Mouse (Mus musculus): ENCODE data around the gene Gm20696. TPM values are rescaled to one million over a fixed set of nuclear protein-coding genes. Genes with fewer than 3 reads are reported as not detected.

The Gm20696 gene
- polyA plus RNA-seq, 1 experiment from 2014 or later, result 4.4 TPM

GRCm38 (mm10) chr6:99359765-99360499 lies 306.7 kb downstream of the Gm20696 start:
- WGBS, result 81% methylated on average over 6 of the region's 6 CpGs
- Histone ChIP-seq H3K4me1 (0 out of 2 replicates have a peak, but pooled peaks cover under 1% of the 10 kb centered on the region), H3K4me2 (replicated peaks) (no peak overlapping the region), H3K4me3 (no peak overlapping the region), H3K27ac (no peak overlapping the region), H3K9ac (no peak overlapping the region), H3K36me3 (no peaks in the 10 kb centered on the region), H3K9me3 (replicated peaks) (no peaks in the 10 kb centered on the region), H3K27me3 (no peaks in the 10 kb centered on the region)
- ATAC-seq (ENCODE audit: low FRiP score), result no peak

GRCm38 (mm10) chr6:99359036-99359698 lies 307.4 kb downstream of the Gm20696 start:
- Histone ChIP-seq H3K4me1 (no peaks in the 10 kb centered on the region), H3K9ac (no peak overlapping the region), H3K4me3 (no peak overlapping the region), H3K36me3 (no peaks in the 10 kb centered on the region), H3K27me3 (no peaks in the 10 kb centered on the region), H3K4me2 (replicated peaks) (no peak overlapping the region), H3K27ac (no peak overlapping the region), H3K9me3 (replicated peaks) (no peaks in the 10 kb centered on the region)
- ATAC-seq (ENCODE audit: low FRiP score), result no peak
- WGBS, result 90% methylated on average over 9 of the region's 9 CpGs

- no peaks in the 10 kb centered on the region for H3K4me1 ChIP-seq
- 94% methylated on average over 2 of the region's 2 CpGs for WGBS
- H3K4me2 ChIP-seq (replicated peaks), result no peak overlapping the region
- H3K27ac ChIP-seq, result no peak overlapping the region
- H3K4me3 ChIP-seq, result no peak overlapping the region
- no peak overlapping the region for H3K9ac ChIP-seq
- no peak for ATAC-seq (ENCODE audit: low FRiP score)
- no peaks in the 10 kb centered on the region for H3K36me3 ChIP-seq
- no peaks in the 10 kb centered on the region for H3K9me3 ChIP-seq (replicated peaks)
- no peaks in the 10 kb centered on the region for H3K27me3 ChIP-seq
Observed at GRCm38 (mm10) chr6:99357931-99358330, 308.7 kb downstream of the Gm20696 start.

GRCm38 (mm10) chr6:99354338-99354737 lies 312.3 kb downstream of the Gm20696 start:
- no peak for ATAC-seq (ENCODE audit: low FRiP score)
- Histone ChIP-seq H3K9ac (no peak overlapping the region), H3K27me3 (no peaks in the 10 kb centered on the region), H3K4me3 (no peak overlapping the region), H3K4me2 (replicated peaks) (no peak overlapping the region), H3K9me3 (replicated peaks) (no peaks in the 10 kb centered on the region), H3K27ac (no peak overlapping the region), H3K4me1 (no peaks in the 10 kb centered on the region; the same call in 1 of the 2 replicates), H3K36me3 (no peaks in the 10 kb centered on the region)
- WGBS, result 66% methylated on average over 2 of the region's 2 CpGs

GRCm38 (mm10) chr6:99353441-99353840 lies 313.2 kb downstream of the Gm20696 start:
- H3K36me3 ChIP-seq, result no peaks in the 10 kb centered on the region
- H3K27ac ChIP-seq, result no peak overlapping the region
- no peak overlapping the region for H3K4me3 ChIP-seq
- 87% methylated on average over 2 of the region's 2 CpGs for WGBS
- H3K4me2 ChIP-seq (replicated peaks), result no peak overlapping the region
- H3K9me3 ChIP-seq (replicated peaks), result no peaks in the 10 kb centered on the region
- no peak for ATAC-seq (ENCODE audit: low FRiP score)
- H3K27me3 ChIP-seq, result no peaks in the 10 kb centered on the region
- no peaks in the 10 kb centered on the region; the same call in 1 of the 2 replicates for H3K4me1 ChIP-seq
- H3K9ac ChIP-seq, result no peak overlapping the region

GRCm38 (mm10) chr6:99350566-99350965 lies 316.0 kb downstream of the Gm20696 start:
- H3K27me3 ChIP-seq, result no peaks in the 10 kb centered on the region
- ATAC-seq (ENCODE audit: low FRiP score), result no peak

GRCm38 (mm10) chr6:99350156-99350555 lies 316.4 kb downstream of the Gm20696 start:
- no peaks in the 10 kb centered on the region for H3K9me3 ChIP-seq (replicated peaks)
- no peak for ATAC-seq (ENCODE audit: low FRiP score)
- H3K4me3 ChIP-seq, result no peak overlapping the region
- no peak overlapping the region for H3K9ac ChIP-seq
- no peak overlapping the region for H3K4me2 ChIP-seq (replicated peaks)
- H3K27me3 ChIP-seq, result no peaks in the 10 kb centered on the region
- H3K4me1 ChIP-seq, result no peaks in the 10 kb centered on the region; the same call in 1 of the 2 replicates
- H3K27ac ChIP-seq, result no peak overlapping the region
- no peaks in the 10 kb centered on the region for H3K36me3 ChIP-seq
- WGBS, result 72% methylated on average over 5 of the region's 5 CpGs

More at GRCm38 (mm10) chr6:99350566-99350965, 316.0 kb downstream of the Gm20696 start:
- Histone ChIP-seq H3K9ac (no peak overlapping the region), H3K4me1 (no peaks in the 10 kb centered on the region; the same call in 1 of the 2 replicates), H3K27ac (no peak overlapping the region), H3K36me3 (no peaks in the 10 kb centered on the region), H3K4me2 (replicated peaks) (no peak overlapping the region), H3K4me3 (no peak overlapping the region), H3K9me3 (replicated peaks) (no peaks in the 10 kb centered on the region)
- 79% methylated on average over 3 of the region's 3 CpGs for WGBS

- Histone ChIP-seq H3K9me3 (replicated peaks) (no peaks in the 10 kb centered on the region), H3K4me1 (no peaks in the 10 kb centered on the region; the same call in 1 of the 2 replicates), H3K4me2 (replicated peaks) (no peak overlapping the region), H3K27ac (no peak overlapping the region), H3K4me3 (no peak overlapping the region), H3K27me3 (no peaks in the 10 kb centered on the region), H3K9ac (no peak overlapping the region), H3K36me3 (no peaks in the 10 kb centered on the region)
- ATAC-seq (ENCODE audit: low FRiP score), result no peak
- 38% methylated on average over 10 of the region's 10 CpGs for WGBS
Observed at GRCm38 (mm10) chr6:99347836-99348235, 318.8 kb downstream of the Gm20696 start.

GRCm38 (mm10) chr6:99344966-99345365 lies 321.6 kb downstream of the Gm20696 start:
- Histone ChIP-seq H3K9ac (no peak overlapping the region), H3K4me3 (no peak overlapping the region), H3K4me1 (no peaks in the 10 kb centered on the region), H3K9me3 (replicated peaks) (no peaks in the 10 kb centered on the region), H3K36me3 (no peaks in the 10 kb centered on the region), H3K27ac (no peak overlapping the region), H3K4me2 (replicated peaks) (no peak overlapping the region), H3K27me3 (no peaks in the 10 kb centered on the region)
- WGBS, result 98% methylated on average over 7 of the region's 7 CpGs
- no peak for ATAC-seq (ENCODE audit: low FRiP score)

- no peak for ATAC-seq (ENCODE audit: low FRiP score)
- Histone ChIP-seq H3K4me3 (no peak overlapping the region), H3K27me3 (no peaks in the 10 kb centered on the region), H3K4me2 (replicated peaks) (no peak overlapping the region), H3K9me3 (replicated peaks) (no peaks in the 10 kb centered on the region), H3K36me3 (no peaks in the 10 kb centered on the region), H3K9ac (no peak overlapping the region), H3K4me1 (peaks cover 3% of the 10 kb centered on the region), H3K27ac (no peak overlapping the region)
- WGBS, result 97% methylated on average over 3 of the region's 3 CpGs
Observed at GRCm38 (mm10) chr6:99344357-99344756, 322.2 kb downstream of the Gm20696 start.

GRCm38 (mm10) chr6:99343815-99344214 lies 322.8 kb downstream of the Gm20696 start:
- ATAC-seq (ENCODE audit: low FRiP score), result no peak
- H3K27me3 ChIP-seq, result no peaks in the 10 kb centered on the region
- H3K4me3 ChIP-seq, result no peak overlapping the region
- no peak overlapping the region for H3K4me2 ChIP-seq (replicated peaks)
- peaks cover 7% of the 10 kb centered on the region for H3K4me1 ChIP-seq
- no peak overlapping the region for H3K9ac ChIP-seq
- H3K36me3 ChIP-seq, result no peaks in the 10 kb centered on the region
- H3K27ac ChIP-seq, result no peak overlapping the region
- H3K9me3 ChIP-seq (replicated peaks), result no peaks in the 10 kb centered on the region
- WGBS, result 90% methylated on average over 3 of the region's 3 CpGs

GRCm38 (mm10) chr6:99342416-99342815 lies 324.2 kb downstream of the Gm20696 start:
- Histone ChIP-seq H3K9ac (no peak overlapping the region), H3K27me3 (no peaks in the 10 kb centered on the region), H3K36me3 (no peaks in the 10 kb centered on the region), H3K27ac (no peak overlapping the region), H3K4me2 (replicated peaks) (no peak overlapping the region), H3K4me1 (peaks cover 11% of the 10 kb centered on the region), H3K9me3 (replicated peaks) (no peaks in the 10 kb centered on the region), H3K4me3 (no peak overlapping the region)
- no peak for ATAC-seq (ENCODE audit: low FRiP score)
- 94% methylated on average over 3 of the region's 3 CpGs for WGBS

Data from hindbrain, embryonic 12.5 days (tissue).